Mouse (Mus musculus) cerebellum, adult 2 months (tissue): ENCODE data around the gene Nod1. TPM values are rescaled to one million over a fixed set of nuclear protein-coding genes. Genes with fewer than 3 reads are reported as not detected.

Experiments
- DNase-seq, 2 experiments: peaks; one replicate each; pipeline ENCODE4 v3.0.0; 2021
- H3K27ac ChIP-seq: fragments of 200-500 bp; 2 replicates; pipeline ENCODE4 v1.5.1; 2012; ENCODE audit warnings: low read length, control low read depth, inconsistent platforms; ENCODE audit not compliant: insufficient read depth
- H3K27me3 ChIP-seq: fragments of 200-500 bp; 2 replicates; pipeline ENCODE4 v1.6.1; 2012; ENCODE audit warnings: inconsistent platforms, mild to moderate bottlenecking, low read length, moderate library complexity; ENCODE audit not compliant: control insufficient read depth, insufficient read depth
- H3K4me1 ChIP-seq: fragments of 200-500 bp; 2 replicates; pipeline ENCODE4 v1.6.1; 2011; ENCODE audit warnings: low read length; ENCODE audit not compliant: control insufficient read depth, insufficient read depth
- H3K4me3 ChIP-seq: fragments of 200-500 bp; replicated peaks from 2 replicates; pipeline ENCODE3; 2011; ENCODE audit warnings: mild to moderate bottlenecking, low read depth, low read length, control low read depth; ENCODE audit not compliant: insufficient read depth
- CTCF ChIP-seq: fragments of 200-500 bp; IDR thresholded peaks from 2 replicates; pipeline ENCODE4 v1.5.1; 2011; ENCODE audit warnings: low read depth, mild to moderate bottlenecking, control low read depth, low read length, moderate library complexity, borderline replicate concordance; ENCODE audit not compliant: insufficient read depth
- POLR2A ChIP-seq: fragments of 200-500 bp; IDR thresholded peaks from 2 replicates; pipeline ENCODE4 v1.6.1; 2011; ENCODE audit warnings: low read length, control low read depth, borderline replicate concordance; ENCODE audit not compliant: insufficient read depth
- WGBS: fragments of 180-500 bp; shearing (Covaris S2); methylation state at CpG from one replicate; pipeline ENCODE4 v1.1.7; 2018; 5-methylcytosine and 5-hydroxymethylcytosine counted together
- polyA plus RNA-seq: library from polyadenylated mRNA; depleted of rRNA; stranded (reverse); fragments of >200 nt; gene quantifications from 2 replicates; pipeline ENCODE4 v1.2.3, GENCODE M21; 2012

Gene Nod1
- polyA plus RNA-seq, 1 experiment: 8.0 TPM

- Histone ChIP-seq H3K4me1 (no peaks in the 10 kb centered on the region; the same call in 1 of the 2 replicates), H3K27ac (no peak overlapping the region), H3K4me3 (peak overlapping the region; percentile 34), H3K27me3 (no peaks in the 10 kb centered on the region)
- DNase-seq: no peak
- 38% methylated on average over 5 of the region's 5 CpGs for whole genome bisulfite sequencing
- no peak for TF ChIP-seq POLR2A
- no peak for TF ChIP-seq CTCF
Measured at GRCm38 (mm10) chr6:54972929-54973211, 458 bp upstream of the Nod1 start.

- no peaks in the 10 kb centered on the region; the same call in 1 of the 2 replicates for H3K4me1 ChIP-seq
- TF ChIP-seq CTCF (no peak), POLR2A (no peak)
- 36% methylated on average over 8 of the region's 8 CpGs for WGBS
- H3K4me3 ChIP-seq: peak overlapping the region; percentile 66
- H3K27me3 ChIP-seq: no peaks in the 10 kb centered on the region
- no peak overlapping the region for H3K27ac ChIP-seq
- DNase-seq: peak in 1 of 2 experiments; percentile 14
Measured at GRCm38 (mm10) chr6:54971731-54972110, 691 bp downstream of the Nod1 start.

GRCm38 (mm10) chr6:54970506-54970905 lies 1.9 kb downstream of the Nod1 start:
- WGBS: 66% methylated on average over 9 of the region's 9 CpGs
- Histone ChIP-seq H3K4me3 (no peak overlapping the region), H3K27ac (no peak overlapping the region), H3K4me1 (no peaks in the 10 kb centered on the region; the same call in 1 of the 2 replicates), H3K27me3 (no peaks in the 10 kb centered on the region)
- no peak for TF ChIP-seq CTCF
- TF ChIP-seq POLR2A: no peak
- DNase-seq: no peak

GRCm38 (mm10) chr6:54969801-54970200 lies 2.6 kb downstream of the Nod1 start:
- TF ChIP-seq CTCF (no peak), POLR2A (no peak)
- WGBS: 48% methylated on average over 2 of the region's 2 CpGs
- no peaks in the 10 kb centered on the region; the same call in 1 of the 2 replicates for H3K4me1 ChIP-seq
- no peak overlapping the region for H3K27ac ChIP-seq
- H3K4me3 ChIP-seq: no peak overlapping the region
- no peaks in the 10 kb centered on the region for H3K27me3 ChIP-seq
- no peak for DNase-seq

- Histone ChIP-seq H3K4me3 (no peak overlapping the region), H3K4me1 (no peaks in the 10 kb centered on the region), H3K27ac (no peak overlapping the region), H3K27me3 (no peaks in the 10 kb centered on the region)
- whole genome bisulfite sequencing: 72% methylated on average over 10 of the region's 10 CpGs
- DNase-seq: no peak
- TF ChIP-seq POLR2A (no peak), CTCF (no peak)
Measured at GRCm38 (mm10) chr6:54967591-54967990, 4.8 kb downstream of the Nod1 start.

- TF ChIP-seq POLR2A: no peak
- TF ChIP-seq CTCF: no peak
- WGBS: 60% methylated on average over 5 of the region's 5 CpGs
- no peak for DNase-seq
- Histone ChIP-seq H3K4me3 (no peak overlapping the region), H3K27me3 (no peaks in the 10 kb centered on the region), H3K4me1 (no peaks in the 10 kb centered on the region), H3K27ac (no peak overlapping the region)
Measured at GRCm38 (mm10) chr6:54965234-54965633, 7.2 kb downstream of the Nod1 start.

GRCm38 (mm10) chr6:54964755-54965154 lies 7.7 kb downstream of the Nod1 start:
- DNase-seq: no peak
- no peak overlapping the region for H3K27ac ChIP-seq
- H3K4me1 ChIP-seq: no peaks in the 10 kb centered on the region
- H3K4me3 ChIP-seq: no peak overlapping the region
- 73% methylated on average over 1 of the region's 1 CpGs for WGBS
- H3K27me3 ChIP-seq: no peaks in the 10 kb centered on the region
- TF ChIP-seq POLR2A: no peak
- TF ChIP-seq CTCF: no peak

GRCm38 (mm10) chr6:54963599-54963998 lies 8.8 kb downstream of the Nod1 start:
- no peak for DNase-seq
- 92% methylated on average over 2 of the region's 2 CpGs for WGBS

GRCm38 (mm10) chr6:54957655-54958054 lies 14.8 kb downstream of the Nod1 start:
- Histone ChIP-seq H3K27ac (no peak overlapping the region), H3K27me3 (no peaks in the 10 kb centered on the region), H3K4me3 (no peak overlapping the region), H3K4me1 (no peaks in the 10 kb centered on the region)
- 92% methylated on average over 8 of the region's 8 CpGs for WGBS
- TF ChIP-seq POLR2A (no peak), CTCF (no peak)
- DNase-seq: no peak

More at GRCm38 (mm10) chr6:54963599-54963998, 8.8 kb downstream of the Nod1 start:
- H3K27me3 ChIP-seq: no peaks in the 10 kb centered on the region
- no peak overlapping the region for H3K27ac ChIP-seq
- H3K4me1 ChIP-seq: no peaks in the 10 kb centered on the region
- no peak overlapping the region for H3K4me3 ChIP-seq
- TF ChIP-seq CTCF (no peak), POLR2A (no peak)
